Mouse (Mus musculus): ENCODE data around the gene Atrx. TPM values are rescaled to one million over a fixed set of nuclear protein-coding genes. Genes with fewer than 3 reads are reported as not detected.
"Not testable (repeated sequence)": the region's sequence is repeated elsewhere in the genome, so short reads cannot be mapped to it uniquely, and the experiment has no call there.

Gene Atrx
- total RNA-seq (2017) = 445 and 511 TPM in 2 replicates

DNA sequence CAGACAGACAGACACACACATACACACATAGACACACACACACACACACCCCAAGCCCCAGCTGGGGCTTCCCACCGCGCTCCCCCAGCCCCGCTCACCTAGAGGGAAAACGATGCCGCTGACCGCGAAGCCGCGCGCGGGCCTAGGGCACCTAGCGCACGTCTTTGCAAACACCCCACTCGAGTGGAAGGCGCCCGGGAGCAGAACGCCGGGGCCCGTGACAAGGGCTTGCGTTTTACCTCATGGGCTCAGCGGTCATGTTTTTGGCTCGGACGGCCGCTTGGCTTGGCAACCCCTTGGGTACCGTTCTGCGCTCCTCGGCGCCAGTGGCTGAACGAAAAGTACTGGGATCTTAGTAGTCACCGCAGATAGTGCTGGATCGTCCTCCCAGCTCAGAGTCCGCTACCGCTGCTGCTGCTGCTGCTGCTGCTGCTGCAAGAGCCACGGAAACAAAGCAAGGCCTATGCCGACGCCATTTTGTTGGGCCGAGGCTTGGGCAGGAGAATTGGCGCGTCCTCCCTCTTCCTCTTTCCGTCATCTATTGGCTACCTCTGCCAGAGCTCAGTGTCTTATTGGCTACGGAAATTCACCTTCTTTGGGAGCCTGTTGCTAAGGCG, at the start of gene Atrx:
TSS of gene Atrx (minus strand) at position 543 of the 617 bp plus-strand sequence.
- peak; percentile 89 to 96 for ATAC-seq (replicated peaks in 1 of 2; ENCODE audit: insufficient read depth in 1 of 2, low FRiP score in 2 of 2, low TSS enrichment in 1 of 2, low read depth in 1 of 2, poor library complexity in 2 of 2, severe bottlenecking in 2 of 2)

GRCm38 (mm10) chrX:105957091-105957490, 27.9 kb upstream of the Atrx start:
- ATAC-seq (replicated peaks in 1 of 2; ENCODE audit: insufficient read depth in 1 of 2, low FRiP score in 2 of 2, low TSS enrichment in 1 of 2, low read depth in 1 of 2, poor library complexity in 2 of 2, severe bottlenecking in 2 of 2) = not testable (repeated sequence)

- no peak for ATAC-seq (replicated peaks in 1 of 2; ENCODE audit: insufficient read depth in 1 of 2, low FRiP score in 2 of 2, low TSS enrichment in 1 of 2, low read depth in 1 of 2, poor library complexity in 2 of 2, severe bottlenecking in 2 of 2)
Observed at GRCm38 (mm10) chrX:105953999-105954398, 24.8 kb upstream of the Atrx start.

- no peak for ATAC-seq (replicated peaks in 1 of 2; ENCODE audit: insufficient read depth in 1 of 2, low FRiP score in 2 of 2, low TSS enrichment in 1 of 2, low read depth in 1 of 2, poor library complexity in 2 of 2, severe bottlenecking in 2 of 2)
Observed at GRCm38 (mm10) chrX:105946357-105946756, 17.2 kb upstream of the Atrx start.

- no peak for ATAC-seq (replicated peaks in 1 of 2; ENCODE audit: insufficient read depth in 1 of 2, low FRiP score in 2 of 2, low TSS enrichment in 1 of 2, low read depth in 1 of 2, poor library complexity in 2 of 2, severe bottlenecking in 2 of 2)
Observed at GRCm38 (mm10) chrX:105939245-105939644, 10.0 kb upstream of the Atrx start.

DNA sequence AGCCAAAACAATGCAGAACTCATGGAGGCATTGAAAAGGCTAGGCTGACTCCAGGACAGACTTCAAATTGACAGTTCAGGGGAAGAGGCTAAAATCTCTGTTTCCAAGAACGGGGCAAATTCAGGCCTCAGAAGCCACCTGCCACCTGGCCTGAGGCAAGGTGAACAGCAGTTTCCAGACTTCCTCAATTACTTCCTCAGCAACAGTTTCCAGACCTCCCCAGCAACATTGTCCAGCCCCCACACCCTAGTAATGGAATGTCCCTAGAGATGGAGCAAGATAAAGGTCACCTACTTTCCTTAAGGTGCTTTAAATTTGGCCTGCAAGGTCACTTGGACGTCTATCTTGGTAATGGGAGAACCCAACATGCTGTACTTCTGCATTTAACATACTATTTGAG, 8.5 kb upstream of the Atrx start:
- ATAC-seq (replicated peaks in 1 of 2; ENCODE audit: insufficient read depth in 1 of 2, low FRiP score in 2 of 2, low TSS enrichment in 1 of 2, low read depth in 1 of 2, poor library complexity in 2 of 2, severe bottlenecking in 2 of 2) = no peak

DNA sequence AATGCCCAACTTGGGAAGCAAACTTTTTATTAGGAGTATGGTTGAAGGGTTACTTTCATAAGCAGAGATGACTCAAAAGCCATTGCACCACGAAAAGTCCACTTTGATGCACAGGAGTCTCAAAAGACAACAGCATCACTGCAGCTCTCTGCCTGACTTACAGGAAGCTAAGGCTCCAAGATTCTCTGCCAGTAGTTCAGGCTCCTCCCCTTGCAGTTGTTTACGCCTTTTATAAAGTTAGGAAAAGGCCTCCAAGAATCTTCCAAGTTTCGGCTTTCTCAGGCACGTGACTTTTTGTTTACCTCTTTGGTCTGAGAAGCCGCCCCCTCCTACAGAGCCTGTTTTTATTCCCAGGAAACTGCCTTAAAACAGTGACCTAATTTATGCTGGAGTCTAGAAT, 5.1 kb upstream of the Atrx start:
- no peak for ATAC-seq (replicated peaks in 1 of 2; ENCODE audit: insufficient read depth in 1 of 2, low FRiP score in 2 of 2, low TSS enrichment in 1 of 2, low read depth in 1 of 2, poor library complexity in 2 of 2, severe bottlenecking in 2 of 2)

DNA sequence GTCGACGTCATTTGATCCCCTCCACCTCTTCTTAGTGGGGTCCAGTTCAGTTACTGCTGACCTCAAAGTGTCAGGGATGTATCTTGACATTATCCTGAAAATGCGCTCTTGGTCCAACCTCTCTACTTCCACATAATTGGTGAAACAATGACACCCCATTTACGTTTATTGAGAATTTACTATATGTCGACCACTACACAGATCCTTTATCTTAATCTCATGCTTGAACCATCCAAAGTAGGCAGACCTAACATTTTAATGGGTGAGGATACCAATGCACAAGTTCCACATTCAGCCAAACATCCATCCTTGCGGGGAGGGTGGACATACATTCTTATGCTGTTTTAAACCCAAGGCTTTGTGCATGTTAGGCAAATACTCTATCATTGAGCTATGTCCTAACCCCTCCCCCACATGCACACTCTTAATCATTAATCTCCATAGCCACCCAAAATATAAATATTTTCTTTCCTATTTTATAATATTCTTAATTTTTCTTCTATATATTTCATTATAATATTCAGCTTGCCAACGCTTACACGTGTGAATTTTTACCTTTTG, 355 bp upstream of the Atrx start:
- ATAC-seq (replicated peaks in 1 of 2; ENCODE audit: insufficient read depth in 1 of 2, low FRiP score in 2 of 2, low TSS enrichment in 1 of 2, low read depth in 1 of 2, poor library complexity in 2 of 2, severe bottlenecking in 2 of 2) = 0 out of 4 replicates have a peak, but pooled peaks of 1 of the 2 experiments have one; percentile 13

DNA sequence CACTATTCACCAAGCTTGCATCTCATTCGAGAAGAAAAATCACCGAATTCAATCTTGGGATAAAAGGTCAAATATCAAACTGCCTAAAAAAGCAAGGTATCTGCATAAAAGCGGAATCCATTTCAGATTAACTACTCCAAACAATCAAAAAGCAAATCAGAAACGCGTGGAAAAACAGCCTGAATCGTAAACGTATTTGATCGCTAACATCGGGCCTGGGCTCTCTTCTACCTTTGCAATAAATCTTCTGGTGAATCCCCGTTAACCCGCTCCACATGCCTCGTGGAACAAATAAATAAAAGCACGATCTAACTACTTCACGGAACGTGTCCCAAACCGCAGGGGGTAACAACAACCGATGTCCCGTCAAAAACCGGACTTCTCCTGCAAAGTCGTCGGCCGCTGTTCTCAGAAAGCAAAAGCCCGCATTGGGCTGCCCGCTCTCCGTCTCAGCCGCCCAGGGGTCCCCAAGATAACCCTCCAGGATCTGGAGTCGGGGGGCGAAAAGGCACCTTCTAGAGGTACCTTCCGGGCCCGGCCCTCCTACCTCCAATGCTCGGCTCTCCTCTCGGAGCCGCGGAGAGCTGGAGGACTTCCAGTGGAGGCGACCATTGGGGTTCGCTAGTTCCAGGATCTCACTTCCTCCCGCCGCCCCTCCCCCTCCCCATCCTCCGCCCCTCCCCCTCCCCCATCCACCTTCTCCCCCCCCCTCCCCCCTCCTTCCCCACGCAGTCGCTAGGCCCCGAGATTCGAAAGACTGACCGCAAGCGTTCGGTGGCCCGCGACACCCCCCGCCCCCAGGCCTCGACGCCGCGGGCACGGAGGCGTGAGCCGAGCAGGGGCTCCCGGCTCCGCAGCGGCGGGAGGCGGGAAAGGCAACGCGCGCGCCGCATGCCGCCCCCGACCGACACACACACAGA, 1.0 kb downstream of the Atrx start:
- ATAC-seq (replicated peaks in 1 of 2; ENCODE audit: insufficient read depth in 1 of 2, low FRiP score in 2 of 2, low TSS enrichment in 1 of 2, low read depth in 1 of 2, poor library complexity in 2 of 2, severe bottlenecking in 2 of 2) = 0 out of 4 replicates have a peak, but pooled peaks of 1 of the 2 experiments have one; percentile 6

GRCm38 (mm10) chrX:105926121-105926735, 3.0 kb downstream of the Atrx start:
- peak; percentile 15 to 40; a peak in 2 of 4 replicates for ATAC-seq (replicated peaks in 1 of 2; ENCODE audit: insufficient read depth in 1 of 2, low FRiP score in 2 of 2, low TSS enrichment in 1 of 2, low read depth in 1 of 2, poor library complexity in 2 of 2, severe bottlenecking in 2 of 2)

DNA sequence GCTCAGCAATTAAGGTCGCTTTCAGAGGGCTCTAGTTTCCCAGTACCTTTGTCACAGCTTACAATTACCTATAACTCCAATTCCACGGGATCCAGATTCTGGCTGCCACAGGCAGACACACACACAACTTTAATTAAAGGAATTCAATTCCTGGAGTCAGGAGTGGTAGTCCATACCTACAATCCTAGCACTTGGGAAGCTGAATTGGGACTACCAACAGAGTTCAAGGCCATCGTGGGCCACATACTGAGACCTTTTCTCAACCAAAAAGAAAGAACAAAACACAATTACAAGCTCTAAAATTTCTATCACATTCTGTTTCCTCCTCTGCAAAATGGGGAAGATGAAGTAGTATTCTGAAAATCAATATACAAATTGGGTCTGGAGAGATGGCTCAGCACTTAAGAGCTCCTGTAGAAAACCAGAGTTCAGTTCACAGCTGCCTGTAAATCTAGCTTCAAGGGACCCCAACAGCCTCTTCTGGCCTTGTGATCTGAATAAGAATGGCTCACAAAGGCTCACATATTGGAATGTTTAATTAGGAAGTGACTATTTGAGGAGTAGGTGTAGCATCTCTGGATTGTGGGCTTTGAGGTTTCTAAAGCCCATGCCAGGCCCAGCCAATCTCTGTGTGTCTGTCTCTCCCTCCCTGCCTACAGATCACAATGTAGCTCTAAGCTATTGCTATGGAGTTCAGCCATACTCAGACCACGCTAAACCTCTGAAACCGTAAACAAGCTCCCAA, 4.7 kb downstream of the Atrx start:
- ATAC-seq (replicated peaks in 1 of 2; ENCODE audit: insufficient read depth in 1 of 2, low FRiP score in 2 of 2, low TSS enrichment in 1 of 2, low read depth in 1 of 2, poor library complexity in 2 of 2, severe bottlenecking in 2 of 2) = no peak

GRCm38 (mm10) chrX:105923896-105924295, 5.3 kb downstream of the Atrx start:
- ATAC-seq (replicated peaks in 1 of 2; ENCODE audit: insufficient read depth in 1 of 2, low FRiP score in 2 of 2, low TSS enrichment in 1 of 2, low read depth in 1 of 2, poor library complexity in 2 of 2, severe bottlenecking in 2 of 2) = no peak

GRCm38 (mm10) chrX:105922986-105923385, 6.2 kb downstream of the Atrx start:
- ATAC-seq (replicated peaks in 1 of 2; ENCODE audit: insufficient read depth in 1 of 2, low FRiP score in 2 of 2, low TSS enrichment in 1 of 2, low read depth in 1 of 2, poor library complexity in 2 of 2, severe bottlenecking in 2 of 2) = not testable (repeated sequence)

DNA sequence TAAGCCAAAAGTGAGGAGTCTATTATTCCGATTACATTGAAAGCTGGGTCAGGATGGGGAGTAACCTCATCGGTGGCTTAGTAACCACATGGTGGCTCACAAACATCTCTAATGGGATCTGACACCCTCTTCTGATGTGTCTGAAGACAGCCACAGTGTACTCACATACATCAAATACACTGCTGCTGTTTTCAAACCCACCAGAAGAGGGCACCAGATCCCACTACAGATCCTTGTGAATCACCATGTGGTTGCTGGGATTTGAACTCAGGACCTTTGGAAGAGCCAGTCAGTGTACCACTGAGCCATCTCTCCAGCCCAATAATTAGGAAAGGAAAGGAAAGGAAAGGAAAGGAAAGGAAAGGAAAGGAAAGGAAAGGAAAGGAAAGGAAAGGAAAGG, 7.8 kb downstream of the Atrx start:
- ATAC-seq (replicated peaks in 1 of 2; ENCODE audit: insufficient read depth in 1 of 2, low FRiP score in 2 of 2, low TSS enrichment in 1 of 2, low read depth in 1 of 2, poor library complexity in 2 of 2, severe bottlenecking in 2 of 2) = no peak

- ATAC-seq (replicated peaks in 1 of 2; ENCODE audit: insufficient read depth in 1 of 2, low FRiP score in 2 of 2, low TSS enrichment in 1 of 2, low read depth in 1 of 2, poor library complexity in 2 of 2, severe bottlenecking in 2 of 2) = no peak
Observed at GRCm38 (mm10) chrX:105911728-105912127, 17.5 kb downstream of the Atrx start.

DNA sequence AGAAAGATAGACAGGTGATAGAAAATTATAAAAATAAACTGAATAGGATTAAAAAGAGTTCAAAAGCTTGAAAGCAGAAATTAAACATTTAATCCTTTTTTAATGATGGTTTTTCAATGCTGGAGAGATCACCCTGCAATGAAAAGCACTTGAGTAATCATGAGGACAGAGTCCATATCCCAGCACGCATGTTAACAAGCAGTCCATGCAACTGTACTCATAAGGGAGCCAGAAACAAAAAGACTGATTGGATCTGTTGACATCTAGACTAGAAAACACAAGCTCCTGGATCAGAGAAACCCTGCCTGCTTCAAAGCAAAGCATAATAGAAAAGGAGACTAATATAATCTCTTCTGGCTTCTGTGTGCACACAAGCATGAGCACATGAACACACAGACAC, 27.6 kb downstream of the Atrx start:
- ATAC-seq (replicated peaks in 1 of 2; ENCODE audit: insufficient read depth in 1 of 2, low FRiP score in 2 of 2, low TSS enrichment in 1 of 2, low read depth in 1 of 2, poor library complexity in 2 of 2, severe bottlenecking in 2 of 2) = no peak

DNA sequence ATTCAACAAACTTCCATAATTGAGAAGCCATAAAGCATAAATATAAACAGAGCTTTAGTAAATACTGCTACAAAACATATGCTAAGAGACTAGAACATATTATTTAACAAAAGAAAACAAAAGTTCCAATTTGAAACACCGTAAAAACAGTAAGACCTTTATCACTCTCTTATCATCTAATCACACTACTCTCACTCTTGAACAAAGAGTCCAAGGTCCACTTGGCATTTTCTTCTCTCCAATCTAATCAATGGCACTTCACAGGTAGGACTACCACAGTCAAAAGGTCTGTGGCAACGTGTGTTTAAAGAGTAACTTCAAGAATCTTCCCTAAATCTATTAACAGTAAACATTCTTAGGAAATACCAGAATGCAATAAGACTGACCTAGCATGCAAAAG, 42.3 kb downstream of the Atrx start:
- ATAC-seq (replicated peaks in 1 of 2; ENCODE audit: insufficient read depth in 1 of 2, low FRiP score in 2 of 2, low TSS enrichment in 1 of 2, low read depth in 1 of 2, poor library complexity in 2 of 2, severe bottlenecking in 2 of 2) = no peak
